Mouse (Mus musculus) spleen, postnatal 36 days (tissue): ENCODE results near the gene Gm11027.
"Not testable (repeated sequence)": the region's sequence is repeated elsewhere in the genome, so short reads cannot be mapped to it uniquely, and the experiment has no call there.

ENCODE experiments used
- DNase-seq, 2 experiments: peaks; one replicate each; pipeline ENCODE4 v3.0.0; 2022; ENCODE audit warnings: low spot score in 2 of 2, mixed read lengths in 1 of 2

The Gm11027 gene

GRCm38 (mm10) chr12:116275086-116275485, at the start of gene Gm11027:
Gene Gm11027 (plus strand): TSS chr12:116275386.
- DNase-seq = not testable (repeated sequence)

GRCm38 (mm10) chr12:116226289-116227057, 48.7 kb upstream of the Gm11027 start:
- DNase-seq = no peak

DNA sequence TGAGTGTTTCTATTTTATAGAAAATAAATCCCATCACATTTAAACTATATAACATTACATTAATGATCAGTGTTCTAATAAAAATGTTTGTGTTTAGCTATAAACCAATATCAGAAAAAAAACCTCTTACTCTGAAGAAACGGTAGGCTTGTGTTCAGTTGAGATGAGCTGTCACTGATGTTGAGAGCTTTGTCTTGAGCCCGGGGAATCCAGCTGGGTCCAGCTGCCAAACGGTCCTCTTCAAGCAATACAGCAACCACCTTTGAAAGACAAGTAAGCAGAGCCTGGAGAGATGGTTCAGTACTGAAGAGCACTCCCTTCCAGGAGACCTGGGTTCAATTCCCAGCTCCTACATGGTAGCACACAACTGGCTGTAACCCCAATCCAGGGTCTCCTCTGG, 45.7 kb upstream of the Gm11027 start:
- DNase-seq = no peak

DNA sequence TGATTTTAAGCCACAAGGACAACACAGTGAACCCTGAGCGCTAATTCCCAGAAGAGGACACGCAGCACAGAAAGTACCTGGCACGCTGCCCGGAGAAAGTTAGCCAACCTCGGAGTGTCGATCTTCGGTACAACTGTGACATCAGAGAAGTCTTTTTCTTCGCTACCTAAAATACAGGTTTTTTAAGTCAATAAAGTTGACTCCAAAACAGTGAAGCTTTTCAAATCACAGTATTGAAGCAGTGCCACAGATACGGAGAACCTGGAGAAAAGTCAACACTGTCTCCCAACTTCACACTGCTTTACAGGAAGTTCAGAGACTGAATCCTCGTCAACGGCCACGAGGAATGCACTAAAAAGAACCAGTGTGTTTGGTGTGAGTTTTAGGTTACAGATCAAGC, 43.6 kb upstream of the Gm11027 start:
- peak in 1 of 2 experiments; percentile 23 for DNase-seq

GRCm38 (mm10) chr12:116232061-116232460, 43.1 kb upstream of the Gm11027 start:
- no peak for DNase-seq

- DNase-seq = no peak
Measured at GRCm38 (mm10) chr12:116235356-116235755, 39.8 kb upstream of the Gm11027 start.

DNA sequence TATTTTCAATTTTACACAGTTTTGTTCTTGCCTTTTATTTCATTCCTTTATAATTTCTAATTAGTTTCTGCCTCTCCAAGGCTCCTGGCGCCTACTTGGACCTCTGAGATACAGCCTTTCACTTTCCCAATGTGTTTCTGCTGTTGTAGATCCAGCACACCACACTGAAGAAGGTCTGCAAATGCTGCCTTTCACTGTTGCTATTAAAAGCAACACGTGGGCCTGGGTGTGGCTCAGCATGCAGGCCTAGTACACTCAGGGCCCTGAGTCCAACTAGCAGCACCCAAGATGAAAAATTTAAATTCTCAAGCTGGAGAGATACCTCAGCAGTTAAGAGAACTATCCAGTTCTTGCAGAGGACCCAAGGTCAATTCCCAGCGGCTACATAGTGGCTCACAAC, 38.5 kb upstream of the Gm11027 start:
- DNase-seq = no peak

- DNase-seq = no peak
Measured at GRCm38 (mm10) chr12:116238370-116238769, 36.8 kb upstream of the Gm11027 start.

DNA sequence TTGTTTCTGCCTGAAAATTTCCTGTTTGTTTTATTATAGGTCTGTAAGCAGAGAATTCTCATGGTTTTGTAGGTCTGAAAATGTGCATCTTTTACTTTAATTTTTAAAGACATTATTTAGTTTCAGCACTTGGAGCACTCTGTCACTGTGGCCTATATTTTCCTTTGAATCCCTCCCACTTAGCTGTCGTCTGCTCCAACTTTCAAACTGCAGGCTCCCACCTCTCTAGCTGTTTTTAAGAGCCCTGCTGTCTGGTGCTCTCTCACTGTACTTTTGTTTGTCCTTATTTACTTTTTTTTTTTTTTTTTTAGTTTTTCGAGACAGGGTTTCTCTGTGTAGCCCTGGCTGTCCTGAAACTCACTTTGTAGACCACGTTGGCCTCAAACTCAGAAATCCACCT, 36.4 kb upstream of the Gm11027 start:
- no peak for DNase-seq

- no peak for DNase-seq
Measured at GRCm38 (mm10) chr12:116244601-116245000, 30.6 kb upstream of the Gm11027 start.

- no peak for DNase-seq
Measured at GRCm38 (mm10) chr12:116254652-116255051, 20.5 kb upstream of the Gm11027 start.

DNA sequence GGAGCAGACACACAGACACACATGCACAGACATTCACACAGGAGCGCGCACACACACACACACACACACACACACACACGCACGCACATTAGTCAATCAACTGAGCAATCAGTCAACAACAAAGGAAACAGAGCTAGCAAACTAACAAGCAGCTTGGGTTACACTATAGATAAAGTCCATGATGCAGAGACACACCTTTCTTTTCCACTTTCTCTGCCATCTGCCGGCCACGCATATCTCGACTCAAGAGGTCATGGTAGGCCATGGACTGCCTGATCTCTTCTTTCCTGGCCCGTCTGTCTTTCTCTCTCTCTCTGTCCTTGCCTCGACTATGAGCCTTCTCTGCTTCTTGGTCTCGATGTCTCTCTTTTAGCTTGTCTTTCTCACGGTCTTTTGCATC, 19.6 kb upstream of the Gm11027 start:
- DNase-seq = no peak

GRCm38 (mm10) chr12:116258321-116258720, 16.9 kb upstream of the Gm11027 start:
- no peak for DNase-seq

DNA sequence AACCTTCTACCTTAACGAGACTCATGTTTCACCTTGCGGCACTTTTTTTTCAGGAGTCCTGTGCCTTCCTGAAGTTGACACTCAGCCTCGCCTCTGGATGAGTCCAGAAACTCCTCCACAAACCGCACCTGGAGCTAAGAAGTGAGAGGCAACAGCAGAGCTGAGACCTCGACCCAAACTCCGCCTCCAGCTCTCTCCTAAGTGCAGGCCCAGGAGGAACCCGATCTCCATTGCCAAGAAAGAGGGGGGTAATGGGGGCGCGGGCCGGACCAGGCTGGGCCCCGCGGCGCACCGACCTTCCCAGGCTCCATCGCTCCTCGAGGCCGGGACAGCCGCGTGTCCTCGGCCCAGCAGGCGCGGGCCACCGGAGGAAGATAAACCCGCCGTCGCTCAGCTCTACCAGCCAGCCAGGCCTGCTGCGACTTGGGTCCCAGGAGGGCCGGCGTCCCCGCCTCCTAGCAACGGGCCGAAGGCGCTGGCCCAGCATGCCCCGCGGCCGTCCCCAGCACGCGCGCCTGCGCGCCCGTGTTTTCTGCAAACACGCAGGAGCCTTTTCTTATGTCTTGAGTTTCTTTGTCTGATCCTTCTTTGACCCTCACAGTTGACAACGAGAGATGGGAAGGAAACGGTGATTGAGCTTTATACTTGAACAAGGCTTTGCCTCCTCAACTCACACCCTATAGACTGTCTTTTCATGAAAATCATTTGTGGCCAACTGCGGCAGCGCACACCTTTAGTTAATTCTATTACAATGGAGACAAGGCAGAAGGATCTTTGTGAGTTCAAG, 12.4 kb upstream of the Gm11027 start, which contains the start of gene Wdr60:
Gene Wdr60, minus strand, starts transcription at position 468 of the 787 bp plus-strand sequence.
- peak; percentile 87 to 89 for DNase-seq

- DNase-seq = no peak
Measured at GRCm38 (mm10) chr12:116264756-116265155, 10.4 kb upstream of the Gm11027 start.

DNA sequence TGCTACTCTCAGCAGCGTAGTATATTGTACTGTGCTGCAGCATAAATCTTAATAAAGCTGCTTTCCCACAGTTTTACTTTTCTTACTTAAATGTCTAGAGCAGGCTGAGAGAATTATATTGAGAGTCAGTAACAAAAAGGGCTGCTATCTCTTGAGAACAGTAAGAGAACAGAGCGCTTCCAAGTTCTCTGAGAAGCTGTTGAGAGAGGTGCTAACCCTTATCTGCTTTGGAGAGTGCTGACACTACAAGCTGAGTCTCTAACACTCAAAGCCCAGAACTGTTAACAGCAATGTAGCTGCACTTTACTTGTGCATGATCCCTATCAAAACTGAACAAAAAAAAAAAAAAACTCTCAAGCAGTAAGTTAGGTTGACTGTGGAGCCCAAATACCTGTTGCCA, 9.9 kb upstream of the Gm11027 start:
- no peak for DNase-seq

GRCm38 (mm10) chr12:116269450-116269849, 5.7 kb upstream of the Gm11027 start:
- DNase-seq = no peak

DNA sequence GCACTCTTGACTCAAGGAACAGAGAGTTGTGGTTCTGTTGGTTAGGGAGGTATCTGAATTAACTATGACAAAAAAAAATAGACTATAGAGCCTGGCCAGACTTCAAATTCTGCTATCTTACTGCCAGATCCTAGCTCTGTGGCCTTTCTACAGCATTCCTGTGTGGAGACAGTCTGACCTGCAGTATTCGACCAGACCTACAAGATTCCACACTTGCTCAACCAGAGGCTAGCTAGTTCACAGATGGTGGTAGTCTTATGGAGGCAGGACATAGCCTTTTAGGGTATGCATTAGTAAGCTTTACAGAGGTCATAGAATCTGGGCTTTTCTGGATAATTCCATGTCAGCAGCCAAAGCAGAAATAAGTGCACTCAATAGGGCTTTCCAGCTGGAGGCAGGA, 4.6 kb upstream of the Gm11027 start:
- DNase-seq = no peak

DNA sequence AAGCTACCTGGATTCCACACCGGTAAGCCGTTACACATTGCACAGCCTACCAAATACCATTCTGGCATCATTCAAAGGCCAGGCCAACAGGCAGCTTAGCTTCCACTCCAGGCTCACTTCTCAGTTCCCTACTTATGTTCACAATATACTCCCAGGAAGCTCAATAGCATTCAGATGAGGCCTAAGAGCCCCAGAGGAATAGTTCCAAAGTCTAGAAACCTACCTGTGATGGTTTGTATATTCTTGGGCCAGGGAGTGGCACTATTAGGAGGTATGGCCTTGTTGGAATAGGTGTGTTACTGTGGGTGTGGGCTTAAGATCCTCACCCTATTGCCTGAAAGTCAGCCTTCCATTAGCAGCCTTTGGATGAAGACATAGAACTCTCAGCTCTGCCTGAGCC, 4.1 kb upstream of the Gm11027 start:
- no peak for DNase-seq

DNA sequence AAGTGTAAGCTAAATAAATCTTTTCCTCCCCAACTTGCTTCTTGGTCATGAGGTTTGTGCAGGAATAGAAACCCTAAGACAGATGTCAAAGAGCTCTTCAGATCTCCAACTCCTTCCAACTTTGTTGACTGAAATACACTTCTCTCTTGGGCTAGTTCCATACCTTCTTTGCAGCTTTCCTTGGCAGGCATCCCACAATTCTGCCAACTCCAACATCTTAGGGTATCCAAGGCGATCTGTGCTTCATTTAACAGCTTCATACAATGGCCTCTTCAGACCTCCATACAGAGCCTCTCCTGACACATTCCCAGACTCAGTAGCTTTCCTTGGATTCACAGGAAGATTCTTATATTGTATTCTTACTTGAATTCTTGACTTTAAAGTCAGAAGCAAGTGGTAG, 1.5 kb upstream of the Gm11027 start:
- no peak for DNase-seq

GRCm38 (mm10) chr12:116275631-116276030, 445 bp downstream of the Gm11027 start:
- no peak for DNase-seq

- DNase-seq = no peak
Measured at GRCm38 (mm10) chr12:116276961-116277360, 1.8 kb downstream of the Gm11027 start.

- no peak for DNase-seq
Measured at GRCm38 (mm10) chr12:116278541-116278940, 3.4 kb downstream of the Gm11027 start.
